Mouse (Mus musculus): Measurements from ENCODE around the gene Glipr2.

Gene Glipr2

DNA sequence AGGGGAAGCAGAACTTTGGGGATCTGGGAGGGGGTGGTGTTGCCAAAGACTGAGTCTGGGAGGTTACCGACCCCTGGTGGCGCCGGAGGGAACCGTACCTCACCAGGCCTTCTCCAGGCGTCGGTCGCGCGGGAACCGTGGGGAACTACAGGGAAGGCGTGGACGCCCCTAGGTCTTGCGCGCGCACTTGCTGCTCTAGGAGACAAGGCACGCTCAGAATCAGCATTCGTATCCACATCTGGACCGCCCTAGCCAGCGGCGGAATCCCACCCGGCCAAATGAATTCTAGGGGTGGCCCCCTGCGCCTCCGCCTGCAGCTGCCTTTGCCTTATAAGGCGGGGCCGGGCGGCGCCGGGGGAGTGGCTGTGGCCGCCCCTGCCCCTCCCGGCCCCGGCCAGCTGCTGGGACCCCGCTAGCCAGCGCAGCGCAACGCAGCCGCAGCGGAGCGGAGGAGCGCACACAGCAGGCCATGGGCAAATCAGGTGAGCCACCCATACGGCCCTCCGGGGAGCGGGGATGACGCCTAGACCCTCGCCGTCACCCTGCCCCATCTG, at the start of gene Glipr2:
Glipr2 (plus strand) TSS at position 110 of the 554 bp plus-strand sequence.
- DNase-seq (ENCODE audit: low spot score), result peak; percentile 96

DNA sequence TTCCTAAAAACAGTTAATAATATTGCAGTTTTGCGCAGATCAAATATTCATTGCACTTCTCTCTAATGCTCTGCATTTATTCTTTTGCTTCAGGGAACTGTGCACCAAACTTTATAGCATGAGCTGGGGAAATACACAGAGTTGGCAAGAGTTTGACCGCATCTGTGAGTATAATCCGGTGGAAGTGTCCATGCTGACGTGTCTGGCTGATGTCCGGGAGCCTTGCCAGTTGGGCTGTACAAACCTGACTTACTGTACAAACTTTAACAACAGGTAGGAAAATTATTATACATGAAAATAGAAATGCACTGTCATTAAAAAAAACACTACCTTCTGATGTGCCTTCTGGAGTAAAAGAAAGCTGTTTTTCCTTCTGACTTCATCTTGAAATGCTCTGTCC, 39.0 kb upstream of the Glipr2 start:
- DNase-seq (ENCODE audit: low spot score), result no peak

DNA sequence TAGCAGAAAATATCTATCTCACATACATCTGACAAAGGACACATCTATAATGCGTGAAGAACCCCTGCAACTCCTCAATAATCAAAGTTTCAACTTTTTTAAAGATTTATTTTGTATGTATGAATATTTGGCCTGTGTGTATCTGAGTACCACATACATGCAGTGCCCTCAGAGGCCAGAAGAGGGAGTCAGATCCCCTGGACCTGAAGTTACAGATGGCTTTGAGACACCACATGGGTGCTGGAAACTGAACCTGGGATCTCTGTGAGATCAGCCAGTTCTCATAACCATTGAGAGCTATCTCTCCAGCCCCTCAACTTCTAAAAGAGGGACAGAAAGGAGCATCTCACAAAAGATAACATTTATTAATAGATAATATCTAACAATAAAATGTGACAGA, 36.6 kb upstream of the Glipr2 start:
- DNase-seq (ENCODE audit: low spot score), result no peak

DNA sequence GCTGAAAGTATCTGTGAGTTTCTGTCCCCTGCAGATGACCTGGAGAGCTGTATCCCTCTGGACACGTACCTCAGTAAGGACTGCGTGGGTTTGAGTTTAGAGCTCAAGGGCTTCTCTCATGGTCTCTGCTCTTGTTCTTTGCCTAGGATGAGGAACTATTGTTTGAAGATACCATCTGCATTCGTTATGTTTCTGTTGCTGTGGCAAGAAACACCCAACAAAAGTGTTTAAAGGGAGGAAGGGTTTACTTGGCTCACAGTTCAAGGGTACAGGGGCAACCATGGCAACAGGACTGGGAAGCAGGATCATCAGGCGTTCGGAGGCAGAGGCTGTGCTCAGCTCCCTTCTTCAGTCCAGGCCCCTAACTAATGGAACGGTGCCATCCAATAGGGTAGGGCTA, 32.1 kb upstream of the Glipr2 start:
- no peak for DNase-seq (ENCODE audit: low spot score)

DNA sequence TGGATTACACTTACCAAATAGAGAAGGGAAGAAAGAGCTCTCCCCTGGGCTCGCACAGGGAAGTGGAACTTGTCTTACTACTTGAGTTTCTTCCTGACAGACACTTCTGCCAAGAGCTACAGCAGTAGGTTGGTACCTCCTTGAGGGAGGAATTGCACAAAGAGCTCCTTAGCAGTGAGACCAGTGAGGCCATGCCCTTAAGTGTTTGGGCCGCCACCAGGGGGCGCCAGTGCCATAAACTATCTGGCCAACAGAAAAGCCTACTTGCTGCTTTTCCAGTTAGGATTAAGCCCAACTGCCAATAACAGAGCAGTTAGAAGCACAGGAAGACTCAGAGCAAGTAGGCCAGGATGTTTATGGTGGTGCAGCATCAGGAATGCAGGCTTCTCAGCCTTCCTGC, 31.4 kb upstream of the Glipr2 start:
- peak; percentile 97 for DNase-seq (ENCODE audit: low spot score)

DNA sequence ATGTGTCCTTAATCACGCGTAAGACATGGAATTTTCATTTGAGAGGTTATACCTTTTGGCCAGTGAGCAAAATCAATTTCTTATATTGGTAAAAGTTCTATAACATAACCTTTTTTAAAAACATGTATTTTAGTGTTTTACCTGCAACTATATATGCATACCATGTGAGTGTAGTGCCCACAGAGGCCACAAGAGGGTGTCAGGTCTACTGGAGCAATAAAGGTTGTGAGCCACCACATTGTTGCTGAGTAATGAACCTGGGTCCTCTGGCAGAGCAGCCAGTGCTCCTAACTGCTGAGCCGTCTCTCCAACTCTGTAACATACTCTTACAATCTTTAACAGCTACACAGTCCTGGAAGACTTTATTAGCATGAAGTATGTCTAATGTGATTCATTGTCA, 29.4 kb upstream of the Glipr2 start:
- peak; percentile 39 for DNase-seq (ENCODE audit: low spot score)

DNA sequence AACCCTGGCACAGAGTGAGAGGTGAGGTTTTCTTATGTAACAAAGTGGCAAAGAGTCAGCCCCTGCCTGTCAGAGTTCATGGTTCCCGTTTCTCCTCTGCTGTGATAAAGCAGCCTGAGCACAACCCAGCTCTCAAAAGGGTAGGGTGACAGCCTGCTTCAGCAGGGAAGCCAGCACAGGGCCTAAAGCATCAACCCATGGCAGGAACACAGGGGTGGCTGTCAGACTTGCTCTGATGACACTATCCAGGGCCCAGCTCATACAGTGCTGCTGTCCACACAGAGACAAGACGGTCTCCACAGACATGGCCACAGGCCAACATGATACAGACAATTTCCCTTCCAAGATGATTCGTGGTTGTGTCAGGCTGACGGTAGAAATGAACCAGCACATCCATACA, 25.3 kb upstream of the Glipr2 start:
- DNase-seq (ENCODE audit: low spot score), result no peak

DNA sequence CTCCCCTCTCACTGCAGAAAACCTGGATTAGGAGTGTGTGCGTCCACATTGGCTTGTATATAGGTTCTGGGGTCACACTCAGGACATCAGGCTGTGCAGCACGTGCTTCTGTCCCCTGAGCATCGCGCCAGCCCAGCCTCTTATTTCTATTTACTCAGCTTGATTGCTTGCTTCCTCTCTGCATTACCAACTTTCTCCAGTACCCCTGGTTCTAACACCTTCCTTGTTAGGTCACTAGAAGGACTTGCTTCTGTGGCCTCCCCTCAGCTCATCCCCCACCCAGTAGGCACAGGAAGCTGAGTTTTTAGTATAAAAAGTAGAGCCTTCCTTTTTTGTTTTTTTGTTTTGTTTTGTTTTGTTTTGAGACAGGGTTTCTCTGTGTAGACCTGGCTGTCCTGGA, 21.0 kb upstream of the Glipr2 start:
- DNase-seq (ENCODE audit: low spot score), result no peak

DNA sequence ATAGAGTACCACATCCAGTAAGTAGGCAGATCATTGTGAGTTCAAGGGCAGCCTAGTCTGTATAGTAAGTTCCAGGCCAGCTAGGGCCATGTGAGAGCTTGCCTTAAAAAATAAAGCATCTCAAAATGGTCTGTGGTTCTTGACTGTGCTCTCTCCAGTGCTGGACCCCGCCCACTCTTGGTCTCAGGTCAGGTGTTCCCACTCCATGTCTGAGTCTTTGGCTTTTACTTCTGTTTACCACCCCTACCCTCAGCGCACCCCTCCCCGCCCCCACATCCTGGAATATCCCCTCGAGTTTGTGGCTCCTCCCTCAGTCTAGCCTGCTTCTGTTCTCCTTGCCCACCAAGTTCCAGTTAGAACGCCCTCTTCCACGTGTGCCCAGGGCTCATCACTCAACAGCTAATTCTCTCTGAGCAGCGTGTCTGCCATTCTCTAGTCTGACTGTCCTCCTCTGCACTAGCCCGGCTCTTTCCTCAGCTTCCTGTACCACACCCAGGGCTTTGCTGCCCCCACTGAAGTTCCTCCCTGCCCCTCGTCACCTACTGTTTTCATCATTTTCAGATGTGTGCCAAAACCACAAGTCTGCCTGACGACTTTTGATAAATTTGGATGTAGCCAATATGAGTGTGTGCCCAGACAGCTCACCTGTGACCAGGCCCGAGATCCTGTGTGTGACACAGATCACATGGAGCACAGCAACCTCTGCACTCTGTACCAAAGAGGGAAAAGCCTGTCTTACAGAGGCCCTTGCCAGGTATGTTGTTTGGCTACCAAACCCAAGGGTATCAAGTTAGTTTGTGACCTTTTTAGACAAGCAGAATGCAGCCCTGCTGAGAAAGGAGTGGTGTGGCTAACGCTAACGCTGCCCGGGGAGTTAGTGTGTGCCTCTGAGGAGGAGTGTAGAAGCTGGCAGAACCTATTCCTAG, 20.2 kb upstream of the Glipr2 start:
- no peak for DNase-seq (ENCODE audit: low spot score)

DNA sequence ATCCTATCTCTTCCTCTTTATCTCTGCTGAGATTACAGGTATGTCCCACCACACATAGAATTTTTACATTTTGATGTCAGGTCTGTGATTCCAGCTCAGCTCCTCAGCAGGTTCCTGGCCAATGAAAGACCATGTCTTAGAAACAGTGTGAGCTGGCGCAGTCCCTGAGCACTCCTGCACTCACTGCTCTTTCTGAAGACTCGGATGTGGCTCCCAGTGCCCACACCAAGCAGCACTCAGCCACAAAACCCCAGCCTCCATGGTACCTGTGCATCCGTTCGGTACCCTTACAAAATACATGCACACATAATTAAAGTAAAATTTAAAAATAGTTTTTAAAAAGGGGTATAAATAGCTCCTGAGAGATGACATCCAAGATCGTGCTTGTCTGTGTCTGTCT, 15.9 kb upstream of the Glipr2 start:
- DNase-seq (ENCODE audit: low spot score), result no peak

DNA sequence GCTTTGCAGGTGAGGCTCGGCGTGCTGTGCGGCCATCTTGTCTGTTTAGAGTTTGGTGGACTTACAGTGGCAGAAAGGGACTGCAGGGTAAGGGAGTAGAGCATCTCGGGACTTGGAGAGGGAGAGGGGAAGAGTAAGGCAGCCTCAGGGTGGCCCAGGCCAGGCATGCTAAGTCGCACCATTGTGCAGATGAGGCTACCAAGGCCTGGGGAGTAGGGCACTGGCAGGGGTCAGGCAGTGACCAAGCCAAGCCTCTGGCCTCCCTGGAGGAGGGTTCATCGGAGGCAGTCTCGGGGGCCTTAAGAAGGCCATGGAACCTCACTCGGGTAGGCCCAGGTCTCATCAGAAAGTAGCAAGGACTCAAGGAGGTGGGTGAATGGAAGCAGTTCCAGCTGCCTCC, 14.8 kb upstream of the Glipr2 start:
- no peak for DNase-seq (ENCODE audit: low spot score)

DNA sequence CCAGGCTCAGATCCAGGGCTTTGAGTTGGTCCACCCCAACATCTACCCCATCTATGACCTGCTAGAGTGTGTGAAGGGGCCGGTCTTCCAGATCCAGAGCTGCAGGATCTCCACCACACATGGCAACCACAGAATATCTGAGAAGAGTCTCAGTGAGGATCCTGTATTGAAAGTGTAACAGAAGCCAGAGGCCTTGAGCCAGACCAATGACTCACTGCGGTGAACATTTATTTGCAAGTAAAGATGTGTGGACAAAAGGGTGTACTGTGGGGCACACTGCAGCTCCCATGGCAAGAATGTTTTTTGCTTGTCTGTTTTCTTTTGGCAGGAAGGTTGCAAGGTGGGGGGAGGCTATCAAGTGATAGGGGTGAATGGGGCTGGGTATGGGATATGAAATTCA, 9.6 kb upstream of the Glipr2 start:
- no peak for DNase-seq (ENCODE audit: low spot score)

DNA sequence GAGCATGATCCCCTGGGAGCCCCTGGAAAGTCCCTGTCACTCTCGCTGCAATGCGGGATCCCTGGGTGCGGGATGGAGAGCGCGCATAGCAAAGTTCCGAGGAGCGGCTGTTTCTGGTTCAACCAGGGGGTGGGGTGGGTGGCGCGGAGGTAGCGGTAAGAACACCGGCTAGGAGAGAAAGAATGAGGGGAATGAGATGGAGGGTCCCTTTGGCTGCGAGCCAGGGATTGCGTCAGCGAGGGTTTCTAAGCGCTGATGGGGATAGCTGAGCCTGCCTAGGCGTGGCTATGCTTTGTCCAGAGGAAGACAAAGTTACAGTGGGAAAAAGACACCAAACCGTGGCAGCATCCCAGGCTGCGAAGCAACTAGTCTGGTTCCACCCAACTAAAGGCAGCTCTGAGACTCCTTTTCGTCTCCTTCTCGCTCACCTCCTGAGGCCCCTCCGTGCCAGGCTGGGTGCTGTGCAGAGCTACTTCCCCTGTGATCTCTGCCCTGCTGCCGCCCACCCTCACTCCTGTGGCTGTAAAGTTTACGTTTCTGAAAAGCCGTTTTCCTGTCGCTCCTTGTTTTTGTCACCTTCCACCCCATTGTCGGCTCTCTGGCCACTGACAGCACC, 753 bp downstream of the Glipr2 start:
- peak; percentile 82 for DNase-seq (ENCODE audit: low spot score)

DNA sequence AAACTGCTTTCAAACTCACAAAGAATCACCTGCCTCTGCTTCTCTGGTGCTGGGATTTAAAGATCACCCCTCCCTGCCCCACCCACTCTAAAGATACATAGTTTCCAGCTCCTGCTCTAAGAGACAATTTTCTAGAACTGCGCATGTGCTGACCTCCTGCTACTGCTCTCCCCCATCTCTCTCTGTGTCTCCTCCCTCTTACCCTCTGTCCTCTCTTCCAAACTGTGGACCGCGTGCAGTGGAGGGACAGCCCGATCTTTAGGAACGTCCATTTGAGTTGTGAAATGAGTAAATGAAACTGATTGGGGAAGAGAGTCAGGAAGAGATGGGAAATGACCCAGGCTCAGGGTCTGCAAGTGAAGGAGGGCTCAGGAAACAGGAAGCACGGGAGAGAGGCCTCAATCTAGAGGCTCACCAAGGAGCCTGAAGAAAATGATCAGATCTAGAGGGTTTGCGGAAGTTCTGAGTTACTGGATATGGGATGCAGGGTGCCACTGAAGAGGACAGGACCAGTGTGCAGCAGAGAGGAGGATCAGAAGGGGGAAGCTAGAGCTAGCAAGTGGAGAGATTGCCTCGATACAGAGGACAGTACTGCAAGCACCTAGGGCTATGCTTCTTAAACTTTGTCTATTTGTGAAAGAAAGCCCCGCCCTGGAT, 2.5 kb downstream of the Glipr2 start:
- DNase-seq (ENCODE audit: low spot score), result no peak

DNA sequence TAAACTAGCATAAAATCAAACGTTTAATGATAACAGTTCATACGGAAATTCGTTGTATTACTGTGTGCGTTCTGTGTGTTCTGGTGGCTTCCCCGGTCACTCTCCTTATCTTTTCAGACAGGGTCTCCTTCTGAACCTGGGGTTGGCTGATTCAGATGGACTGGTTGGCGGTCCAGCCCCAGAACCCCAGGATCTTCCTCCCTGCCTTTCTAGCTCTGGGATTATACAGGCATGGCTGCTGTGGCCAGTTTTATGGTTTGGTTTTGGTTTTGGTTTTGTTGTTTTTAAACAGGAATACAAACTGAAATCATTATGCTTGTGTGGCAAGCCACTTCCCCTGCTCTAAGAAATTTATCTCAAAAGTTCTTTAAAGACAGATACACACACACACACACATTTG, 3.0 kb downstream of the Glipr2 start:
- no peak for DNase-seq (ENCODE audit: low spot score)

DNA sequence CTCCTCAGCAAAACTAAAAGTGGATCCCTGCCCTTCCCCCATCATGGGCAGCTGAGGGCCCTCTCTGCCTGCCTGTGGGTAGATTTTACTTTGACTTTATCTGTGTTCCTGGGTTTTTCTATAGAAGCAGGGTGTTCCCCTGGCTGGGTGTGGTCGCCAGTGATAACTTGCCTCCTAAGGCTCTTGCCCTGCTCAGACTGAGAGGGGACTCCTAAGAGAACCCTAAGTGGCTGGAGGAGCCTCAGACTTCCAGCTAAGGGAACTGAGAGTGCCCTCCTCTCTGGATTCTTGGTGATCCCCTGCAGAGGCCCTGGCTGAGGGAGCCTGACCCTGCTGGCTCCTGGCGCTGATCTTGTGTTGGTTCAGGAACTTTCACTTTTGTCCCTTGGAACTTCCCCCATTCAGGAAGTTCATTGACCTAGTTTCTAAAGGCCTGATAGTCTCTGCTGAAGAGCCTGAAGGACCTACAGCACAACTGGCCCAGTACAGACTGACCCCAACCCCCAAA, 7.2 kb downstream of the Glipr2 start:
- peak; percentile 31 for DNase-seq (ENCODE audit: low spot score)

DNA sequence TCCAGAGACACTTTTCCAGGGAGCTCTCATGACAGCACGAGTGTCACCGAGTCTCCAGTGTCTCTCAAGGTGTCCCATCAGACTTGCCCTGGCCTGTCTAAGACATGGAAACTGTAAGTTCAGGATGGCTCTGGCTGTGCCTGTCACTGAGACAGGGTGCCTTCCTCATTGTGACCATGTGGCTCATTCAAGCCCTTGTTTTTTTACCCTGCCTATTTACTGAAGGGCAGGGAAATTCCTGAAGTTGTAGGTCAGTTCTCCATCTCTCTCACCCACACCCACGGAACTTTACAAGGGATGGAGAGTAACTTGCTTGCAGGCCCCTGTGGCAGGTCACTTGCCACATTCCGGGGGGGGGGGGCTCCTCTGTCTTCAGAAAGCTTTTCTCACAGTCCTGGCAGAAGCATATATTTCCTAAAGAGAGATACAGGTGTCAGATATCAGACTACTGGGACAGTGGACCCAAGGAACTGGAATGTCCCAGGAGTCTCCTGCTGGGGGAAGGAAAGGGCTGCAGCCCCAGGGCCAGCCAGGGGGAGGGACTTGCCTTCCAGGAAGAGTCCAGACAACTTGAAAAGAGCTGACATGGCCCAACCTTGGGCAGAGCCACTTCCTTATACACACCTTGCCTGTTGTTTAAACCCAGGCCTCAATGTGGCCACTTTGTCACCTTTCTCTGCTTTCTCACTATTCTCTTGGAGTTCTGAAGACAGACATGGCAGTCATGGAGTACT, 7.9 kb downstream of the Glipr2 start:
- DNase-seq (ENCODE audit: low spot score), result no peak

DNA sequence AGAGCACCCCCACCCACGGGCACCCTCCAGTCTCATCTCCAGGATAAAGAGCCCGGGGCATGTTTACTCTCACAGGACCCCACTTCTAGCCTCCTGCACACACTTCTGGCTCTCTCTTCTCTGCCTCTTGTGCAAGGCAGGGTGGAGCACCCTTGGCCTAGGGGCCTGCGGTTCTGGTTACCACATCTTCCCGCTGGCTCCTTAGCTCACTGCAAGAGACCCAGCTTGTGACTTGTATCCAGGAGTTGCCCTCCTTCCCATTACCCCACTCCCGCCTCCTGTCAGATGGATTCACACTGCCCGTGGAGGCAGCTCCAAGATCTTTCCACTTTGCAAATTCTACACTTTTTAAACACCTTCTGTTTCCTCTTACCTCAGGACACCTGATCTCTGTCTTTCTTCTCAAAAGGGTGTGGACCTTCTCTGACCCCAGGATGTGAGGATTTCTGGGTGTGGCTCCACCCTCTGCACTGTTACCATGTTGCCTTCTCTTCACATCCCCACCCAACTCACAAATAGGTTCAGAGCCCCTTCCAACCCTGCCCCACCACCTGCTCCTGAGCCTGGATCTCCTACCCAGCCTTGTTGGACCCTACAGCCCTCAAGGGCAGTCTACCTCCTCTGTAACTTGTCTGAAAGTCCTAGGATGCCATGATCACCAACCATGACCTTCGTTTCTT, 8.8 kb downstream of the Glipr2 start:
- DNase-seq (ENCODE audit: low spot score), result no peak

DNA sequence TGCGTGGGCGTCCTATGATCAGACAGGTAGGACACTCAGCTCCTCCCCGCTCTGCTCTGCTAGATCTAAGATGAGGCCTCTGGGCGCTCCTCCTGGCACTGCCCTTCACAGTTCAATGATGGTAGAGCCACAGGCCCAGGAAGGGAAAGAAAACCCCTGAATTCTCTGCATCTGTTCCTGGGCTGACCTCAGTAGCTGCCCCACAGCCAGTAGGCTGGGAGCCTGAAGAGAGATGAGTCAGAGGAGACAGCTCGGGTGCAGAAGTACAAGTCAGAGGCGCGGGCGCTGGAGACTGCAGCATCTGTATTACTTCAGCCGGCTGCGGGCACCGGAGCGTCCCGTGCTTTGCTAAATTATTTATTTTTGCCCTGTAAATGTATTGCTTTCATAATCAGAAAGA, 11.4 kb downstream of the Glipr2 start:
- no peak for DNase-seq (ENCODE audit: low spot score)

DNA sequence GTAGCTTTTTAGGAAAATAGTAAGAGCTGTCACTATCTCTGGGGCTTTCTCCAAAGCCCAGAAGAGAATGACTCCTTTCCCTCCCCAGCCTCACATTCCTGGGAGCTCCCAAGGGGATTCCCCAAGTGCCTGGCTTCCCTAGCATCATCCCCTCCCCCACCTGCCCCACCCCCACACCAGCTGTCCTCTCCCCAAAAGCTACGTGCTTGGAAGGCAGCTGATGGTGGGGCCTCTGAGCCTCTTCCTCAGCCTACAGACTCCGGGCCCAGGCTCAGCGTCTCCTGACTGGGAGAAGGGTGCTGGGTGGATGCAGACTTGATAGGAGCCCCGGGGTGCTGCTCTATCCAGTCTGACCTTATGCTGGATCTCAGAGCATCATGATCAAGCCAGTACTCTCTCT, 12.2 kb downstream of the Glipr2 start:
- DNase-seq (ENCODE audit: low spot score), result peak; percentile 54

Data from retina, embryonic 14.5 days (tissue).